Mouse (Mus musculus) C2C12 (cell line): ENCODE measurements at regions not wholly inside any gene's neighbourhood (a gene's known extent, or its start where the extent isn't known, plus 50 kb on each side); places are given as distances from the start of the nearest gene placed in this dataset.

Experiments used
- H3K27me3 ChIP-seq: one replicate; pipeline ENCODE4 v1.6.1; 2011; ENCODE audit not compliant: control insufficient read depth, insufficient read depth, insufficient read length
- H3K36me3 ChIP-seq: one replicate; pipeline ENCODE4 v1.6.1; 2011; ENCODE audit not compliant: control insufficient read depth, insufficient read depth
- H3K4me3 ChIP-seq: one replicate; pipeline ENCODE4 v1.5.1; 2011; ENCODE audit warnings: mild to moderate bottlenecking, control low read depth; ENCODE audit not compliant: poor library complexity, insufficient read depth, severe bottlenecking
- H3K79me2 ChIP-seq: one replicate; pipeline ENCODE4 v1.6.1; 2011; ENCODE audit not compliant: control insufficient read depth, insufficient read depth
- H3K79me3 ChIP-seq: one replicate; pipeline ENCODE4 v1.6.1; 2011; ENCODE audit warnings: low read depth, control low read depth
- H3ac ChIP-seq: one replicate; pipeline ENCODE3; 2011; ENCODE audit warnings: low read depth; ENCODE audit not compliant: control insufficient read depth, insufficient read length
- CEBPB ChIP-seq: IDR thresholded peaks from one replicate; pipeline ENCODE4 v1.6.1; 2011; ENCODE audit warnings: low read depth, mild to moderate bottlenecking, control low read depth, moderate library complexity
- CTCF ChIP-seq: IDR thresholded peaks from one replicate; pipeline ENCODE4 v1.5.1; 2011; ENCODE audit not compliant: control insufficient read depth, insufficient read depth, insufficient read length
- FOSL1 ChIP-seq: IDR thresholded peaks from one replicate; pipeline ENCODE4 v1.8.0; 2011; ENCODE audit warnings: mild to moderate bottlenecking, low read length; ENCODE audit not compliant: poor library complexity, insufficient read depth, severe bottlenecking
- MAX ChIP-seq: IDR thresholded peaks from one replicate; pipeline ENCODE4 v1.6.1; 2011; ENCODE audit warnings: mild to moderate bottlenecking, control low read depth
- MYOD1 ChIP-seq: IDR thresholded peaks from one replicate; pipeline ENCODE4 v1.6.1; 2011; ENCODE audit warnings: low read depth; ENCODE audit not compliant: control insufficient read depth, insufficient read length
- MYOG ChIP-seq: IDR thresholded peaks from one replicate; pipeline ENCODE4 v1.6.1; 2011; ENCODE audit not compliant: control insufficient read depth, insufficient read length; ENCODE audit errors: extremely low read depth
- USF1 ChIP-seq: IDR thresholded peaks from one replicate; pipeline ENCODE4 v1.6.1; 2011; ENCODE audit warnings: low read depth, mild to moderate bottlenecking, control low read depth, moderate library complexity

GRCm38 (mm10) chr1:57489176-57489575 lies 82.3 kb upstream of the Tyw5 start:
- TF ChIP-seq USF1 (no peak), MAX (no peak), MYOG (no peak), CEBPB (no peak), FOSL1 (no peak), MYOD1 (no peak), CTCF (no peak)
- H3ac ChIP-seq, result no peak overlapping the region
- no peaks in the 10 kb centered on the region for H3K36me3 ChIP-seq
- no peaks in the 10 kb centered on the region for H3K79me3 ChIP-seq
- no peaks in the 10 kb centered on the region for H3K79me2 ChIP-seq
- H3K4me3 ChIP-seq, result no peak overlapping the region
- no peaks in the 10 kb centered on the region for H3K27me3 ChIP-seq

DNA sequence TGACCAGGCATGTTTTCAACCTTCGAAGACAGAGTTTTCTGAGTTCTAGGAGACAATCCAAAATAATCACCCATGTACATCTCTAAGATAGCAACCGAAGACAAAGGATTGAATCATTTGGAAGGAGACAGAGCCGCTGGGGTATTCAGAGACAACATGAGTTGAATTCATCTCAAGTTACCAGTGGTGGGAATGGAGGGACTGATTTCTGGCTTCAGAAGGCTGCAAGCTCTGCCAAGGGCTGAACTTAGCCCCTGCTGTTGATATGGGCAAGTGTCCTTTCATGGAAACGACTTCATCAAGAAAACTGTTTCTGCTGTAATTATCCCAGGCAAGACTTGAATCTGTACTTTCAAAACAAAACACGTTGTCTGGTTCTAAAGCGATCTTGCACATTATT lies 82.7 kb upstream of the Tyw5 start:
- TF ChIP-seq FOSL1, result no peak
- Histone ChIP-seq H3K36me3 (no peaks in the 10 kb centered on the region), H3ac (no peak overlapping the region), H3K79me2 (no peaks in the 10 kb centered on the region), H3K4me3 (no peak overlapping the region), H3K79me3 (no peaks in the 10 kb centered on the region), H3K27me3 (no peaks in the 10 kb centered on the region)

GRCm38 (mm10) chr1:57490021-57490420 lies 83.1 kb upstream of the Tyw5 start:
- Histone ChIP-seq H3K79me3 (no peaks in the 10 kb centered on the region), H3K4me3 (no peak overlapping the region), H3K79me2 (no peaks in the 10 kb centered on the region), H3ac (no peak overlapping the region), H3K27me3 (no peaks in the 10 kb centered on the region), H3K36me3 (no peaks in the 10 kb centered on the region)
- TF ChIP-seq CEBPB (no peak), MYOG (no peak), MAX (no peak), FOSL1 (no peak), USF1 (no peak), CTCF (no peak), MYOD1 (no peak)

- Histone ChIP-seq H3K79me2 (no peaks in the 10 kb centered on the region), H3ac (no peak overlapping the region), H3K4me3 (no peak overlapping the region), H3K36me3 (no peaks in the 10 kb centered on the region), H3K79me3 (no peaks in the 10 kb centered on the region), H3K27me3 (no peaks in the 10 kb centered on the region)
- TF ChIP-seq MYOD1 (no peak), FOSL1 (no peak), CTCF (no peak), USF1 (no peak), MAX (no peak), MYOG (no peak), CEBPB (no peak)
Measured at GRCm38 (mm10) chr1:57492696-57493095, 85.8 kb upstream of the Tyw5 start.

DNA sequence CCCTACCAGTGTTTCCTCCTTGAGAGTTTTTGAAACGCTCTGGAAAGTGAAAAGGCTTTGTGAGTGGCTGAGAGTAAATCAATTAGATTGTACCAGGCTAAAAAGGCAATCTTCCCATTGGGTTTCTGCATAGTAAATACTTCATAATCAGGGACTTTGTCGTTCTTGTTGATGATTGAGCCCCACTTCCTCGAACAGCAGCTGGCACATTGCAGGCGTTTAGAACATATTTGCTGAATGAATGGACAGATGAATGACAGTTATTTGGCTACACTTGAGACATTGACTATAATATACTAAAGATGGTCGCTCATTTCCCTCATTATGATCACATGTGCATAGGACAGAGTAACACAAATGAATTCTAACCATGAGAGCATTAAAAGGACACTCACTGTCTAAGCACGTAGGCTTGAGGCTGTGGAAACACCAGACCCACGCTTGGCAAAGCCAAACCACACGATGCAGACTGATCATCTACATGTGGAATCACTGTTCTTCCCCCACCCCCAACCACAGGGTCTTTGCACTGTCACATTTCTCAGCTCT lies 90.7 kb upstream of the Tyw5 start:
- TF ChIP-seq MYOG (no peak), USF1 (no peak), MAX (no peak), FOSL1 (no peak), CTCF (no peak), CEBPB (no peak), MYOD1 (peak; percentile 14)
- Histone ChIP-seq H3K79me3 (no peaks in the 10 kb centered on the region), H3K4me3 (no peak overlapping the region), H3K36me3 (no peaks in the 10 kb centered on the region), H3ac (no peak overlapping the region), H3K27me3 (no peaks in the 10 kb centered on the region), H3K79me2 (no peaks in the 10 kb centered on the region)
